Mouse (Mus musculus): ENCODE measurements around the gene Akap2.

Akap2 gene

DNA sequence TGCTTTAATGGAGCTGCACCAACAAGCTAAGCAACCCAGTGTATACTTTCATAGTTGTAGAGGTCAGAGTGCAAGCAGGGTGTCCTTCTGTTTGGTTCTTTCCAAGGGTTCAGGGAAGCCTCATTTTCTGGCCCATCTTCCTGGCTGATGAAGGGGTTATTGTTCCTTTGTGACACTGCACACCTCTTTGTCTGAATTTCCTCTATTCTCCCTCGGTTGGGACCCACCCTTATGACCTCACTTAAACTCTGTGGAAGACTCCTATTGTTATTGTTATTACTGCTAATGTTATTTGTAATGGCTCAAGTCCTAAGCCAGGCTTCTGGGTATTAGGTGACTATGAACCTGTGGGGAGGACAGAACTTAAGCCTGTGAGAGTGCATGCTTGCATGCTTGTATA, 124.5 kb downstream of the Akap2 start:
- no peak for DNase-seq

DNA sequence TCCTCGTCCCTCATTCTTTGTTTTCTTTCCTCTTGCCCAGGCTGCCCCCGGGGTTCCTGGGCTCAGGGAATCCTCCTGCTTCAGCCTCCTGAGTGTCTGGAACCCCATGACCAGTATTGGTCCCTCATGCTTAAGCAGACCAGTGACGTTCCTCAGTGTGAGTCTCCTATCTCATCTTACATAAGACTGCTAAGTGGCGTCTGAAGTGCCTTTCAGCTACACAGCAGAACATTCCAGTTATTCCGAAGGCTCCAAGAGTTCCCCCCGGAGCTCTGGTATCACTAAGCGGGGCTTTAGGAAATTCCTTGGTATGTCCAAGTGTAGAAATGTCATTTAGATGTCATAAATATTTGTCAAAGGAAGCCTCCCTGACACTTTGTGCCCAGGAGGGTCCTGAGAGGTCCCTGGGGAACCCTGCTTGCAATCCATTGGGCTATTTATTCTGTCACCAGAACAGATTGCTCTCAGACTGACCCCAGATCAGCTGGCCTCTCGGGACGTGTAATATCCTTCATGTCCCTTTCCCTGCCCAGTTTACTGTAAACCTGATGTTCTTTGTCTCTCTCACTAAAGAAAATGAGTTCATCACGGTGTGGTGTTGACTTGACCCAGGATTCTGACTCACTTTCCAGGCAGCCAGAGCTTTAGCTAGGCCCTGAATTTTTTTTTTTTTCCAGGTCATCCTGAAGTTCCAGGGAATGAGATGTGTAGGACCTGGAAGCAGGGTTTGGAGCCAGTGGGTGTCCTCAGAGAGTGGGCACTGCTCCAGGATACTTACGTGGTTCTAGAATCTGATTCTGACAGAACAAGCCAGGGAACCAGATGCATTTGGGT, 125.2 kb downstream of the Akap2 start:
- no peak for DNase-seq

DNA sequence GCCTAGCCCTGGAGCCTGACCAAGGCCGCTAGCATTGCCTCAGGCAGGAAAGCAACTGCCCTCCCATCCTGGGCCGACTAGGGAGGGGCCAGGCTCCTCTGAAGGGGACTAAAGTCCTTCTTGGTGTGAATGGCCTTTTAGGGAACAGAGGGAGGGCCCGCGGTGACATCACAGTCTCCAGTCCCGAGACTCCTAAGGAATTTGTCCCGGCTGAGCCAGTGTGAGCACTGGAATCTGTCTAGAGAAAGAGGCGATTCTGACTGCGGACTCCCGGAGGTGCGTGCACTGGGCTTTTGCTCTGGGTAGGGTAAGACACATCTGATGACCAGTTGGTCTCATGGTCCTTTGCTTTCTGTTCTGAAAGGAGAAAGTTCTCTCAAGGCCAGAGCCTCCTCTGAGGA, 127.6 kb downstream of the Akap2 start:
- DNase-seq: no peak

DNA sequence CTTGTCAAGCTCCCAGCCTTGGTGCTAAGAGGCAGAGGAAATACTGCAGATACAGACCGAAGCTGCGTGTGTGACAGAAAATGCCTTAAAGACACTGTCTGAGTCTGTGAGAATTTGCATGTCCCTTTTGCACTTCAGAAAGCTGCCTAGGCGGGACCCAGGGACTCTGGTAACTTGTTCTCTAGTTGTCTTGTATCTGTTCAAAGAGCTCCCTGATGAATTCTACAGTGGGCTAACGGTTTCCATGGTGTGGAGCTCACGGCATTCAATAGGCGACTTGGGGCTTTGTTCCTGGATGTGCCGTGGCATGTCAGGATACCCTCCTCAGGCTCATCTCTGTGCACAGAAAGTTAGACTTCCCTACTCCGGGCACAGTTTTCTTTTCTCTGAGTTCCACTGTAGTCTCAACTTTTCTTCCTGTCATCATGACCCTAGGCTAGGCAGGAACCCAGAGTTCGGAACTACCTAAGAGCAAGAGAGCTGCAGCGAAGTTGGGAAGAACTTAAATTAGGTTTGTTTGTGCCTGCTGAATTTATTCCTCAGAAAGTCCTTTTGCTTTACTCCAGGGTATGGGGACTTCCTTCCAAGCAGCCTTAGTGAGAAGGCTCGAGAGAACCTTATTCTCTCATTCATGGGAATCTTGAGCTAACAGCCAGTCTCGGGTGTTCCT, 128.2 kb downstream of the Akap2 start:
- no peak for DNase-seq

DNA sequence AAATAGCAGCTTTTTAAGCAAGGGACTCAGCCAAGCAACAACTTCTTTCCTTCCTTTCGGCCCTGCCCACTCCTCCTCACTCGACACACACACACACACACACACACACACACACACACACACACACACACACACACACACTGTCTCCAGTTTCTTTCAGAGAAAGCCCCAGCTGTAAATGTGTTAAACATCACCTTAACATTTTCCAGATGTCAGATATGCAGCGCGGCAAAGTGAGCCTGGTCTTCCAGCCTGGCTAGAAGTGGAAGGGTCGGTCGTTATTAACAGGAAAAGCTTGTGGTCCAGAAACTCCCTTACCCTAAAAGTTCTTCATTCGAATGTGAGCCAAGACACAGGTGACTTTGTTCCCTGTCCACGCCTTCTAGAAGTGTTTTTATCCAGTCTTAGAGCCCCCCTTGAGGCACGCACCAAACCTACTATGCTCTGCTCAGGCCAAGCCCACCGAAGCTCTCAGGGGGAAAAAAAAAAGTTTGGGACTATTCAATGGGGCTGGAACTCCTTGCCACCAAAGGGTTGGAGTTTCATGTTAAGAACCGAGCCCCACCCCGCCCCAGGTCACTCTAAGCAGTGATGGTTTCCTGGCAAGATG, 129.0 kb downstream of the Akap2 start:
- DNase-seq: no peak

DNA sequence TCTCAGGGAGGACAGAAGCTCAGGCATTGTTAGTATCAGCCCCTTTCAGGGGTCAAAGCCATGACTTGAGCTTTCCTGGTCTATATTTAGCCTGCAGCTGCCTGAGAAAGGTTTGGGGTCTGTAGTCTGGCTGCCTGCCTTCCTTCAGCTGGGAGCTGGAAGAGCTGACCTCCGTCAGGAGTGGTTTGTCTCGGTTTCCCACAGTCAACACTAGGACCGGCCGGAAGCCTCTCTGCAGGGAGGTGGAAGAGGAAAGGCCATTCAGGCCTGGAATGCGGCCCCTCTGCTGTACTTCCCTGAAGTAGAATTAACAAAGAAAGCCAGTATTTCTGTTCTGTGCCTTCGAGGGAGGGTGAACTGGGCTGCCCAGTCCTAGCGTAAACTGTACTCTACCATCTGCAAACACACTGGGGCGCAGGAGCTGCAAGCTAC, 129.6 kb downstream of the Akap2 start:
- no peak for DNase-seq

DNA sequence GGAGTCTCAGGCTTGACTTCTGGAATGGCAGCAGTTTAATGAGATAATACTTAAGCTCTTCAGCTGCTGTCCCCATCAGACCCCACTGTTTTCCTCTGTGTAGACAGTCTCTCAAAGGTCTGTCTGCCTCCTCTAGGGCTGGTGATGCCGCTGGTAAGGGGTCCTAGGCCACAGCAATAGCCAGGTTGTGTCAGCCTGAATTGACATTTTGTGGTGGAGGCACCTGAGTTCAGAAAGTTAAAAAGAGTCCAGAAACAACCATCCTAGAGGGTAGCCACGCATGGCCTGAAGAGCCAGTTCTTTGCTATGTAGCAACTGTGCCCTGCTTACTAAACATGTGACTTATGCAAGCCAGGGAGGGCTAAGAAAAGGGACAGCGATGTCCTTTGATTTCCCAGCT, 130.2 kb downstream of the Akap2 start:
- DNase-seq: no peak

DNA sequence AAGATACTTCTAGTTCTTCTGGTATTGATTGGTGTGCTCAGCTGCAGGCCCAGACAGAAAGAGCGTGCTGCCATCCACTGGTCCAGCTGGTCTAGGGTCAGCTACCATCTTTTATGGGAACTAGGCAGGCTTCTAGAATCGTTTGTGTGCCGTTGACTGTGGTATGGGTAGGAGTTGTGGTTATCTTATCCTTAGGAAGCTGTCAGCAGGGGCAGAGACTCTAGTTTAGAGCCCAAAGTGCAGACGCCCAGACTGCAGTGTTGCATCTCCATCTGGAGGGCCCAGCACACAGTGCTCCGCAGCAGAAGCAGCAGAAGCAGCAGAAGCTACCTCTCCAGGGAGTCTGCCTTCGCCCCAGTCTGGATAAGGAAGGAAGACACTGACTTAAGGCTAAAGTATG, 132.0 kb downstream of the Akap2 start:
- DNase-seq: no peak

DNA sequence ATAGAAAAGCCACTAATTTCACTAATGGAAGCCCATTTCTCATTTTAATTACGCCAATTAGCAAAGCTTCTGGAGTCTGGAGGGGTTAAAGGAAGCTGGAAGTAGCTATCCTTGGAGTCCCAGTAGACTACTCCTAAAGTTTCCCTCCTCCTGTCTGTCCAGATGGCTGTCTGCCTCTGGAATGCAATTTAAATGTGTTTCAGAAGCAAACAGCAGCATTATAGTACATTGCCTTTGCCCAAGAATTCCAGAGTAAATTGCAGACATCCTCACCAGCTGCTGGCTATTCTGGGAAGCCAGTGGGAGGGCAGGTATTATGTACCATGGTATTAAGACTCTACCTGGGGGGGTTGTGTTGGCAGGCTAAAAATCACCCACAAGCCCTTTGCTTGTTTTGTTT, 134.3 kb downstream of the Akap2 start:
- DNase-seq: no peak

DNA sequence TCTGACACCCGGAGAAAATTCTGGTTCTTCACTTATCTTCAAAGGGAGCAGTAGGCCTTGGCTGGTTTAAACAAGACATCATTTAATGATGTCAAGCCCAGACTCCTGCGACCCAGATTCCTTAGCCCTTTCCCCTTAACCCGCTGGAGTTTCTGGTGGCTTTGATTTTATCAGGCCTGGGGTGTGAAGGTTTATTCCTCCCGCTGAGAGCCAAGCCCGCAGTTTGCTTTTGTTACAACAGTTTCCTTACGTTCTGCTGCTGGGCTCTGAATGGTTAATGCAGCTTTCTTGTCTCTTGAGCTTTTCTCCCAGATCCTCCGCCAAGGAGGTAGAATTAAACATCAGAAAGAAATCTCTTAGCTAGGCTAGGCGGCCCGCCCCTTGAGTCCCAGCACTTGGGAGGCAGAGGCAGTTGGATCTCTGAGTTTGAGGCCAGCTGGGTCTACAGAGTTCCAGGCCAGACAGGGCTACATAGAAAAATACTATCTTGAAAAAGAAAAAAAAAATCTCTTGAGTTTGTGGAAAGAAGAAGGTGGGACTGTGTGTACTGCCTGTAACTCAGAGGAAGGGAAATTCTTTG, 135.1 kb downstream of the Akap2 start:
- no peak for DNase-seq

DNA sequence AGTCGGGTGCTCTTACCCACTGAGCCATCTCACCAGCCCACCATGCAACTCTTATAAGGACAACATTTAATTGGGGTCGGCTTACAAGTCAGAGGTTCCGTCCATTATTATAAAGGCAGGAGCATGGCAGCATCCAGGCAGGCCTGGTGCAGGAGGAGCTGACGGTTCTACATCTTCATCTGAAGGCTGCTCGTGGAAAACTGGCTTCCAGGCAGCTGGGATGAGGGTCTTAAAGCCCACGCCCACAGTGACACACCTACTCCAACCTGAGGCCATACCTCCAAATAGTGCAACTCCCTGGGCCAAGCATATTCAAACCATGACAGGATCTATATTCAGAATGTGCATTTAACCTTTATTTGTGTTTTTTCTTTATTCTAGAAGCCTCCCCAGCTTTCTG, 136.7 kb downstream of the Akap2 start:
- DNase-seq: no peak

DNA sequence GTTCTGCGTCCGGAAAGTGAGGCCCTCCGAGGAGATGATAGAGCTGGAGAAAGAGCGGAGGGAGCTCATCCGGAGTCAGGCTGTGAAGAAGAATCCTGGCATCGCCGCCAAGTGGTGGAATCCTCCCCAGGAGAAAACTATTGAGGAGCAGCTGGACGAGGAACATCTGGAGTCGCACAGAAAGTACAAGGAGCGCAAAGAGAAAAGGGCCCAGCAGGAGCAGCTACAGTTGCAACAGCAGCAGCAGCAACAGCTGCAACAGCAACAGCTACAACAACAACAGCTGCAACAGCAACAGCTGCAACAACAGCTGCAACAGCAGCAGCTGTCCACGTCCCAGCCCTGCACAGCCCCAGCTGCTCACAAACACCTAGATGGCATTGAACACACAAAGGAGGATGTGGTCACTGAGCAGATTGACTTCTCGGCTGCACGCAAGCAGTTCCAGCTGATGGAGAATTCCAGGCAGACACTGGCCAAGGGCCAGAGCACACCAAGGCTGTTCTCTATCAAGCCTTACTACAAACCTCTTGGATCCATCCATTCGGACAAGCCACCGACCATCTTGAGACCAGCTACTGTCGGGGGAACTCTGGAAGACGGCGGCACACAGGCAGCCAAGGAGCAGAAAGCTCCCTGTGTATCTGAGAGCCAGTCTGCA, 138.0 kb downstream of the Akap2 start:
- no peak for DNase-seq

DNA sequence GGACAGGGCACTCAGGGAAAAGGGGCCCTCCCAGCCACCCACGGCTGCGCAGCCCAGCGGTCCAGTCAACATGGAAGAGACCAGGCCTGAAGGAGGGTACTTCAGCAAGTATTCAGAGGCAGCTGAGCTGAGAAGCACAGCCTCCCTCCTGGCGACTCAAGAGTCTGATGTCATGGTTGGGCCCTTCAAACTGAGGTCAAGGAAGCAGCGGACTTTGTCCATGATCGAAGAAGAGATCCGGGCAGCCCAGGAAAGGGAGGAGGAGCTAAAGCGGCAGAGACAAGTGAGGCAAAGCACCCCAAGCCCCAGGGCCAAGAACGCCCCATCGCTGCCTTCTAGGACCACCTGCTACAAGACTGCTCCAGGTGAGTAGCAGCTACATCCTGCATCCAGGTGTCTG, 139.2 kb downstream of the Akap2 start:
- DNase-seq: no peak

DNA sequence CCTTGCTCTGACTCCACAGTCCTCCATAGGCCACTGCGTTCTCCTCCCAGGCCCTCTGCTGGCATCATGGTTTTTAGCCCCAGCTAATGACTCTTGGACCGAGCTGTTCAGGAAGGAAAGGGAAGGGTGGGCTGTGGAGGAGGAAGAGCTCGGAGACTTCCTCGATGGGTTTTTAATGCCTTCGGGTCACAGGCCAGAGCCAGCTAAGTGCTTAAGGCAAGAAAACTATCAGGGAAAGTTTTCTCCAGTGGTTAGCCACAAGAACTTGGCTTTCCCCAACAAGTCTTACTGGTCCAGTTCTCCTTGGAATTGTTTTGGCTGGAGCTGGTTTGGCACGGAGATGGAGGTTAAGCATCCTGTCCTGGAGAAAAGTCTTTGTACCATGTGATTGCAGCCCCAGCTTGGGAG, 142.8 kb downstream of the Akap2 start:
- no peak for DNase-seq

DNA sequence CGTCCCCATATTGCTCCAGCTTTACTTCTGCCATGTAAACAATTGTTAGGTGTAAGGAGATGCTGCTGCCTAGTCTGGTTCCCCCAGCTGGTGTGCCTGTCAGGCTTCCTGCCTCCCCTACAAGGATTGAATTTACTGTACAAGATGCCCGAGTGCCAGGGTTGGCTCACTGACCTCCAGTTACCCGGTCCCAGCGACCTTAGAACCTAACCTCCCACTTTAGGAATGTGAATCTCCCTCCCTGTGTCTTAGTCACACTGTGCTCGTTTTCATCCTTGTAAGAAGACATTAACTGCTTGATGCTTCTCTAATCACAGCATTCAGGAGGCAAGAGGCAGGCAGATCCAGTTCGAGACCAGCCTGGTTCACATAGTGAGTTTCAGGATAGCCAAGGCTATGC, 143.7 kb downstream of the Akap2 start:
- no peak for DNase-seq

DNA sequence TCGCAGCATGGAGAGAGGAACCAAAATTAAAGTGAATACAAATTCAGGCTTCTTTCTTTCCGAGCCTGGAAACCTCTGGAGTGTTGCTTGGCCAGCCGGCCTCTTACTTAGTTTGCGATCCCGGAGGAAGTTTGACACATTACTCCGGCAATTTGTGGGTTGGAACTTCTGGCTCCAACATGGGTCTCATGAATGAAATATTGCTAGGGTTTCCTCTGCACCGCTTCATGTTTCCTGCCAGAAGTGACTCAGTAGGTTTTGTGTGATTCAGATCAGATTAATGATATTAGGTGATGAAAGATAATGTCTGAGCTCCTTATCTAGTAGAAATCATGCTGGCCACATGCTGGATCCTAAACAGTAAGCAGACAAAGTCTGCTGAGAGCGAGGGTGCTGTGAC, 144.4 kb downstream of the Akap2 start:
- DNase-seq: no peak

DNA sequence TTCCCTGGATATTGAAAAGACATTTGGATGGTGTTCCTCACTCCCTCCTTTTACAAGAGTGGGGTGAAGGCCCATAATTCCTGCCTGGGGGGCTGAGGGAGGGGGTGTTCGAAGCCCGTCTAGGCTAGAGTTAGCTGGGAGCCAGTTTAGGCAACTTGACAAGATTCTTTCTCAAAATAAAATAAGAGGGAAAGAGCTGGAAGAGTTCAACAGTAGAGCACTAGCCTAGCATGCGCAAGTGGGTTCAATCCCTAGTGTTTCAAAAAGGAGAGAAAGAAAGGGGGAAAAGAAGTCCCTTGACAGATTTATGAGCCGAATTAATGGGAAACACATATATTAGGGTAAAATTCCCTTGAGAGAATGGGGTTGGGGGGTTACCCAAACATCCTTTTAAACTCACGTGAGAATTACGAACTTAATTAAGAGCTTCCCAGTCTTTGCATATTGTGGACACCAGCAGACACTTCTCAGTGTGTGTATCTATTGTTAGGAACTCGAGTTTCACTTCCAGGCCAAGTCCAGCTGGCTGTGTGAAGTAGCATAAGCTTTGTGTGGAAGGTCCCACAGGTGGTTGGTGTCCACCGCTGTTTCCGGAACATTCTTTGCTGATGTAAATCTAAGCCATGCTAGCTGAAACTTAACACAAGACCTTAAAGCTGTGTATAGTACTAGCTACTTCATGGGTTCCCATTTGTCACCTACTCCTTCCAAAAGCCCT, 145.0 kb downstream of the Akap2 start:
- DNase-seq: no peak

DNA sequence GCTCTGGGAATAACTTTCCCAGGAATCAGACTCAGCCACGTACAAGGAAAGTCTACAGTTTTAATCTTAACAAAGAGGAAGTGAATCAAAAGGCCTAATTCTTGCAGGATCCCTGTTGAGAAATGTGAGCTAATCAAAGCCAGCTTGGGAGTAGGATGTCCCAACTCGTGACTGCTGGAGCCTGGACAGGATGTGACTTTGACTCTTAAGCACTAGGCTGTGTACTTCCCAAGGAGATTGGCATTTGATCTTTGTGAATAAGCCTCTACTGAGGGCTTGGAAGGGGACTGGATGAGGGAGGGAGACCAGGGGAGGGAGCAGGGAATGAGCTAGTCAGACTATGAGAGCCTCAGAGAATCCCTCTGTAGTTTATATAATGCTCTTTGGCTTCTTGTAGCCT, 148.6 kb downstream of the Akap2 start:
- DNase-seq: no peak

DNA sequence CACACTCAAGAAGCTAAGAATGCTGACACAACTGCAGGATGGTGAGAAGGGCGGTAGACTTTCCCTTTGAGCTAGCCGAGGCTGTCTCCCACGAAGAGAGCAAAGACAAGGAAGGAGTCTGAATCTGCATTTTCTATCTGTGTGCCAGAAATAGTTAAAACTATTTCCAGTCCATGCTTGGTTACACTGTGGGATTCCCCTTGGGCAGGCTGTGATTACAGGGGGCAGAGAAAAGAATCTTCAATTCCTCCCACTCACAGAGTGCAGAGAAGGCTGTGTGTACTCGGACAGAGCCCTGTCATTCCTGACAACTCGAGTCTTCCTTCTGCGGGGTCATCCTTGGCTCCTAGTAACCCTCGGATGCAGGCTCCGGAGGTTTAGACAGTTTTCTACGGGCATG, 149.5 kb downstream of the Akap2 start:
- DNase-seq: no peak

DNA sequence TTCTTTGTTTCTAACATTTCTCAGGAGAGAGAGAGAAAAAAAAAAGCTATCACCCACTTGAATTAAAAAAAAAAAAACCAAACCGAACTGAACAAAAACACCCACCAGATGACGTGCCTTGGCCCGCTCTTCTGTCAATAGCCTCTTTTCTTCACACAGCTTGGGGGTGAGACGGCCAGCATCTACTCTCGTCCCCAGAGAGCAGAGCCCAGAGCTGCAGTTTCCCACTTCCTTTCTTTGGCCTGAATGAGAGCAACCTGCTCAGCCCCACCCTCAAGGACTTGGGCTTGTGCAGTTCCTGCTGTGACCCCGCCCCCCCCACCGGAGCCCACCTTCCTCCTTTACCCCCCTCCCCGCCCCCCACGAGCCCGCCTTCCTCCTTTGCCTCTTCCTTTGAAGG, 150.0 kb downstream of the Akap2 start:
- DNase-seq: peak; percentile 69

DNA sequence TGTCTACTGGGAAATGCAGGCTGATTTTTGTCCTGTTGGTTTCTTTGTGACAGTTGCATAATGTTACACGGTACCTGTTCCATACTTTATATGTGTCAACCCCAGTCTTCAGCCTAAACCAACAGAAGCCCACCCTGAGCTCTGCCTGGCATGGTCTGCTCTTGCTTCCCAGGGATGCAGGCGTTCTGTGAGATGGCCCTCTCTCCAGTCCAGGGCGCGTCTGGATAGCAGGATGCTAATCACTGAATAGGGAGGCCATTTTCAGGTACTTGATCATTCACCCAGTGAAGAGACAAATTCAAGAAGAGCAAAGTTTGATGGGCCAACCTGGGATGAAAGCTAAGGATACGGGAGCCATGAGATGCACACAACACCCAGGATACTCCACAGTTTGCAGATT, 161.7 kb downstream of the Akap2 start:
- DNase-seq: no peak

DNA sequence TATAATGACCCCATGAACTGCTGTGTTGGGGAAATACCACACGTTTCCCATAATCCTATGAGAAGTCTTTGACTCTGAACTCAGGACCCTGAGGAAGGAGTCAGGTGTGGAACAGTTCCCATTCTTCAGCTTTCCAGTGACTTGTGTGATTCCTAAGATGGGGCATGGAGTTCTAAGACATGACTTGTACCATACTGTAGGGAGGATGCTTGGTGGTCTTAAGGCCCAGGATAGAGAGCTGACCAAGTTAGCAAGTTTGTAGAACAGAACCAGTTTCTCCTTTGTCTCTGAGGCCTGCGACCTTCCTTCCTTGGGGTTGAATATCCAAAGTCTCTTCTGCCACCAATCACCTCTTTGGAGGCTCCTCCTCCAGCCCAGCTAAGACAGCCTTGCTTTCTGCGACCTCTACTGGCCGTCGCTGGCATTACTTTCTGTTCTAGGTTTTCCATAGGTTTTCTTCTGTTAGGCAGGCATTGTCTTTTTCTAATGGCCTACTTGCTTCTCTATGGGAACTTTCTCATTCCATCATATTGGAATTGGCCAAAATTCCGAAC, 162.4 kb downstream of the Akap2 start:
- peak; percentile 92 for DNase-seq

Data from thymus, postnatal 4 days (tissue).